Mouse (Mus musculus) limb, embryonic 11.5 days (tissue): ENCODE data around the gene Vcam1. TPM values are rescaled to one million over a fixed set of nuclear protein-coding genes. Genes with fewer than 3 reads are reported as not detected.

Experiments
- ATAC-seq: fragments of 200-750 bp; cut with Nextera tagmentation; 2 replicates; pipeline ENCODE4 v1.8.0; 2017; ENCODE audit warnings: low read depth; ENCODE audit not compliant: insufficient number of reproducible peaks, low FRiP score, low TSS enrichment
- DNase-seq: peaks from one replicate; pipeline ENCODE4 v3.0.0-alpha.2; 2015; ENCODE audit warnings: low spot score
- H3K27ac ChIP-seq: fragments of 300-500 bp; sonication (generic); replicated peaks from 2 replicates; pipeline ENCODE4 v1.5.1; 2014; ENCODE audit warnings: low read depth, mild to moderate bottlenecking, low read length
- H3K27me3 ChIP-seq: fragments of 300-500 bp; sonication (generic); 2 replicates; pipeline ENCODE4 v1.6.1; 2014; ENCODE audit warnings: mild to moderate bottlenecking, low read length, mixed read lengths; ENCODE audit not compliant: control insufficient read depth, insufficient read depth
- H3K36me3 ChIP-seq: fragments of 300-500 bp; sonication (generic); 2 replicates; pipeline ENCODE4 v1.6.1; 2014; ENCODE audit warnings: mild to moderate bottlenecking, low read length, moderate library complexity, mixed read lengths; ENCODE audit not compliant: control insufficient read depth, insufficient read depth
- H3K4me1 ChIP-seq: fragments of 300-500 bp; sonication (generic); 2 replicates; pipeline ENCODE4 v1.6.1; 2014; ENCODE audit warnings: low read length, mixed read lengths; ENCODE audit not compliant: control insufficient read depth, insufficient read depth
- H3K4me2 ChIP-seq: fragments of 300-500 bp; sonication (generic); 2 replicates; pipeline ENCODE4 v1.6.1; 2014; ENCODE audit warnings: low read depth, mild to moderate bottlenecking, moderate library complexity; ENCODE audit not compliant: severe bottlenecking
- H3K4me3 ChIP-seq: fragments of 300-500 bp; sonication (generic); 2 replicates; pipeline ENCODE4 v1.5.1; 2014; ENCODE audit warnings: low read depth, low read length
- H3K9ac ChIP-seq: fragments of 300-500 bp; sonication (generic); 2 replicates; pipeline ENCODE4 v1.6.1; 2014; ENCODE audit warnings: mild to moderate bottlenecking, low read length
- H3K9me3 ChIP-seq: fragments of 300-500 bp; sonication (generic); 2 replicates; pipeline ENCODE4 v1.6.1; 2016; ENCODE audit warnings: low read length; ENCODE audit not compliant: control insufficient read depth
- WGBS: fragments of 180-500 bp; shearing (Covaris S2); extraction: QIAGEN DNeasy Blood & Tissue Kit; methylation state at CpG from one replicate; pipeline ENCODE4 v1.1.7; 2014; 5-methylcytosine and 5-hydroxymethylcytosine counted together
- polyA plus RNA-seq: library from polyadenylated mRNA; unstranded; fragments of >200 nt; fragmentation: Nextera tagmentation; extraction: Ambion mirVana; gene quantifications from 2 replicates; pipeline ENCODE4 v1.2.1, GENCODE M21; 2014

The Vcam1 gene
- polyA plus RNA-seq, 1 experiment from 2014 or later = 74.3 TPM

- ATAC-seq (no peak), DNase-seq (no peak)
- Histone ChIP-seq H3K4me1 (no peaks in the 10 kb centered on the region), H3K27ac (no peak overlapping the region), H3K4me3 (no peak overlapping the region), H3K4me2 (no peak overlapping the region), H3K9ac (no peak overlapping the region), H3K9me3 (no peaks in the 10 kb centered on the region), H3K36me3 (no peaks in the 10 kb centered on the region), H3K27me3 (no peaks in the 10 kb centered on the region)
- 73% methylated on average over 13 of the region's 13 CpGs for WGBS
These were observed 28.0 kb upstream of the Vcam1 start for GRCm38 (mm10) chr3:116157447-116157990.

GRCm38 (mm10) chr3:116150056-116150632 lies 20.7 kb upstream of the Vcam1 start:
- H3K4me3 ChIP-seq = no peak overlapping the region
- no peak overlapping the region for H3K9ac ChIP-seq
- no peaks in the 10 kb centered on the region for H3K27me3 ChIP-seq
- no peak overlapping the region for H3K4me2 ChIP-seq
- WGBS = 83% methylated on average over 13 of the region's 13 CpGs
- no peaks in the 10 kb centered on the region for H3K9me3 ChIP-seq
- ATAC-seq (no peak), DNase-seq (no peak)
- no peaks in the 10 kb centered on the region for H3K4me1 ChIP-seq
- H3K36me3 ChIP-seq = no peaks in the 10 kb centered on the region
- no peak overlapping the region for H3K27ac ChIP-seq

DNA sequence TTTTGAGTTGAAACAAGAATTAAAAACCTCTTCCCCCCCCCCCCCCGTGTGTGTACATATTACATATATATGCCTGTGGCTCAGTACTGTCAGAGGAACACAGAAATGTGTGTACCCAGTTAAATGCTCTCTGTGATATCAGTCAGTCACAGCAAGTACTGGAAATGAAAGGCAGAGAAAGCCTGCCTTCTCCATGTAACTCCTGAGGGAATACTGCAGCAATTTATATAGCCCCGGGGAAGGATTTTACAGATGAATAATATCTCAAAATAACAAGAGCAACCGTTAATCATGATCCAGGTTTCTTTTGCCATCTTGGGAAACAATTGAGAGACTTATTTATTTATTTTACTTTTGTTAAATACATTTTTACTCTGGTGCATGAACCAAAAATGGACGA lies 19.6 kb upstream of the Vcam1 start:
- ATAC-seq (no peak), DNase-seq (no peak)
- Histone ChIP-seq H3K27ac (no peak overlapping the region), H3K9me3 (no peaks in the 10 kb centered on the region), H3K9ac (no peak overlapping the region), H3K4me3 (no peak overlapping the region), H3K4me2 (no peak overlapping the region), H3K27me3 (no peaks in the 10 kb centered on the region), H3K36me3 (no peaks in the 10 kb centered on the region), H3K4me1 (no peaks in the 10 kb centered on the region)
- WGBS = 82% methylated on average over 4 of the region's 4 CpGs

DNA sequence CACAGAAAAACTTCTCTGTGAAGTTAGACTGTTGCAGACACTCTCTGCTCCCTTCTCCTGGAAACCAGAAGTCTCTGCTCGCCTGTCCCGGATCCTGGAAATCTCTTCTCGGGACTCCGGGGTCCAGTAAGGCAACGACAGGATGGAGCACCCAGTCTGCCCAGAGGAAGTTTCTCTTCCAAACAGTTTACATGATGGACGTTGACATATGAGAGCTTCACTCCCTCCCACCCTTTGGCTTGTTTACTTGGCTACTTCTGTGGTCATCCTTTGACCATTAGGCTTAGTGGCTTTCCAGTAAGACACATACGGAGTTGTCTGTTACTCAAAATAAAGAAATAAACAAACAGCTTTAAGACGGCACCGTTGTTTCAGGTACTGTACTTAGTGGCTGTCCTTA lies 19.2 kb upstream of the Vcam1 start:
- no peak overlapping the region for H3K4me2 ChIP-seq
- DNase-seq = no peak
- no peak overlapping the region for H3K27ac ChIP-seq
- no peak for ATAC-seq
- no peak overlapping the region for H3K9ac ChIP-seq
- H3K9me3 ChIP-seq = no peaks in the 10 kb centered on the region
- no peak overlapping the region for H3K4me3 ChIP-seq
- no peaks in the 10 kb centered on the region for H3K27me3 ChIP-seq
- no peaks in the 10 kb centered on the region for H3K4me1 ChIP-seq
- H3K36me3 ChIP-seq = no peaks in the 10 kb centered on the region
- 75% methylated on average over 9 of the region's 9 CpGs for WGBS

DNA sequence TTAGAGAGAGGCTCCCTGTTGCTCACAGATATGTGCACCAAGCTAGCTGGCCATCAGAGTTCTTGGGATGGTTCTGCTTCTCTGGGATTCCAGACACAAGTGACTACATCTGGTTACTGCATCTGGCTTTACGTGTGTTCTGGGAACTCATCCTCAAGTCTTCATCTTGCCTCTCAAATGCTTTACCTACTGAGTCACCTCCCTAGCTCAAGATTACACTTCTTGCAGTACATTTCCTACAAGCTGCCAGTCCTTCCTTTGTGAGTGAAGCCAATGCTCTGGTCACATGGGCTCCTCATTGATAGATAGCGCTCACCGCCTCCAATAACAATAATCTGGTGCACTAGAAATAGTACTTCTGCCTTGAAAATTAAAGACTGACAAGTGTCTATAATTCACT lies 11.7 kb upstream of the Vcam1 start:
- no peak overlapping the region for H3K4me2 ChIP-seq
- ATAC-seq (no peak), DNase-seq (no peak)
- no peaks in the 10 kb centered on the region for H3K9me3 ChIP-seq
- H3K36me3 ChIP-seq = no peaks in the 10 kb centered on the region
- no peak overlapping the region for H3K27ac ChIP-seq
- WGBS = 90% methylated on average over 3 of the region's 3 CpGs
- no peaks in the 10 kb centered on the region for H3K27me3 ChIP-seq
- no peak overlapping the region for H3K4me3 ChIP-seq
- no peak overlapping the region for H3K9ac ChIP-seq
- H3K4me1 ChIP-seq = no peaks in the 10 kb centered on the region

DNA sequence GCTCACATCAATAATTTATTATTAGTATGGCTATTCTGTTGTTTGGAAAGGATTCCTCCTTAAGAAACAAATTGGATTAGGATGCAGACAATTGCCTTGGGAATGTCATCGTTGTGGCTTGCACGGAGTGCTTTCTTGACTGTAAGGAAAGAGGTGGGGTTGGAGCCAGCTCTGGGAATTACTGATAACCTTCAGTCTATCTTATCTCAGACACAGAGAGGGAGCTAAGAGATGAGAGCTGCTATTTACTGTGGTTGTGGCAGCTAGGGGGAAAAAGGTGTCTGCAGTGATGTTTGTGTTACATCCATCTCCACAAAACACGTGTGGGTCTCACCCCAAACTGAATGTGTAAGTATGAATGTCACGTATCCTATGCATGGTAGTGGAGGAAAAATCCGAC lies 9.5 kb upstream of the Vcam1 start:
- 83% methylated on average over 5 of the region's 5 CpGs for WGBS
- Histone ChIP-seq H3K9me3 (no peaks in the 10 kb centered on the region), H3K36me3 (no peaks in the 10 kb centered on the region), H3K4me2 (no peak overlapping the region), H3K9ac (no peak overlapping the region), H3K4me3 (no peak overlapping the region), H3K27ac (no peak overlapping the region), H3K4me1 (no peaks in the 10 kb centered on the region), H3K27me3 (no peaks in the 10 kb centered on the region)
- ATAC-seq (no peak), DNase-seq (no peak)

DNA sequence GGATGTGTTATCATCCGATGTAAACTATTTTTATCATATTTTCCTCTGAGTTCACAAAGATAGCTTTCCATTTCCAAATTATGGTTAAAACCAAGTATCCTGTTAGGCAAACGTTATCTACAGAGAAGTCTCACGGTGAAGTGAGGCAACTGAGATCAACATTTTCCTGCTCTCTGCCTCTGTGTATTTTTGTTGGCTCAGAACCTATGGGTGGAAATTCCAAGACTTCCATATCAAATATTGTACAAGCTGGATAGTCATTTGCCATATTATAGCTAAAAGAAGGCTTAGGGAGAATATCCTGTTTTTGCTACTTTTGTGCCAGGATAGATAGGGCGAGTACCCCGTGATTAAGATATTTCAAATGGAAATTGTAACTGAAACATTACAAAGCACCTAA lies 8.6 kb upstream of the Vcam1 start:
- ATAC-seq (no peak), DNase-seq (no peak)
- Histone ChIP-seq H3K27ac (no peak overlapping the region), H3K9me3 (no peaks in the 10 kb centered on the region), H3K27me3 (no peaks in the 10 kb centered on the region), H3K4me3 (no peak overlapping the region), H3K36me3 (no peaks in the 10 kb centered on the region), H3K9ac (no peak overlapping the region), H3K4me2 (no peak overlapping the region), H3K4me1 (no peaks in the 10 kb centered on the region)
- WGBS = 91% methylated on average over 5 of the region's 5 CpGs

DNA sequence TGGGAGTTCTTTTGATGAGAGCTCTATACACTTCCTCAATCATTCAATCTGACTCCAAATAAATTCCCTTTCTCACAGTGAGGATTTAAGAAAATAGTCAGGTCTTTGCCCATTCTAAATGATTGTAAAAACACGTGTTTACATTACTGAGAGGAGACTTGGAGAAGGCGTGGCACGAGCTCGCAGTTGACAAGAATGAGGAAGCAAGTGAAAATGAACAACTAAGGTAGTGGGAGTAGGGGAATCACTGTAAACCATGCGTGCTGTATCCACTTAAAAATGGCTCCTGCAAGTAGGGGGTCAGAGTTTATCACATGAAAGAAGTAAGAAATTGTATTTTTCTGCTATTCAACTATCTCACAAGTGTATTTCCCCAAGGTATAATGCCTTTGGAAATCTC lies 3.9 kb upstream of the Vcam1 start:
- H3K27ac ChIP-seq = no peak overlapping the region
- no peak overlapping the region for H3K4me2 ChIP-seq
- no peak overlapping the region for H3K4me3 ChIP-seq
- DNase-seq (no peak), ATAC-seq (no peak)
- H3K9me3 ChIP-seq = no peaks in the 10 kb centered on the region
- no peaks in the 10 kb centered on the region for H3K27me3 ChIP-seq
- WGBS = 72% methylated on average over 5 of the region's 5 CpGs
- H3K9ac ChIP-seq = no peak overlapping the region
- H3K36me3 ChIP-seq = no peaks in the 10 kb centered on the region
- no peaks in the 10 kb centered on the region for H3K4me1 ChIP-seq

DNA sequence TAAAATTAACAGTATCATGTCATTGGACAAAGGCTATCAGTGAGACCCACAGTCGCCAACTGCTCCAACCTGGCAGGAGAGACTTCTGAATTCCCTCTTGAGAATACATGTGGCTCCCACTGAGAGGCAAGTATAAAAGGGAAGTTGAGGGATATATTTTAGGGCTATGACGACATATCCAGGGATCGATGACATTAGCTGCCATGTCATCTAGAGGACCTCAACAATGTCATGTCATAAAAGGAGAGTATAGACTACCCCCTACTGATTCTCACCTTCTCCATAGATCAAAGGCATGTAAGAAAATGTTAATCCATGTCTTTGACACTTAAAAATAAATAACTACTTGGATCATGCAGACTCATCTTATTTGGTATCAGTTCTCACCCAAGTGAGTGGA lies 1.2 kb upstream of the Vcam1 start:
- Histone ChIP-seq H3K4me3 (no peak overlapping the region), H3K36me3 (no peaks in the 10 kb centered on the region), H3K27me3 (no peaks in the 10 kb centered on the region), H3K4me2 (no peak overlapping the region), H3K9ac (no peak overlapping the region), H3K27ac (no peak overlapping the region), H3K4me1 (peaks cover 9% of the 10 kb centered on the region), H3K9me3 (no peaks in the 10 kb centered on the region)
- no peak for DNase-seq
- WGBS = 86% methylated on average over 3 of the region's 3 CpGs
- ATAC-seq = no peak
